Mouse (Mus musculus): Measurements from ENCODE around the gene St8sia2.
A peak's percentile ranks its signal among the peaks of the same experiment; 100 is the strongest.

The St8sia2 gene

DNA sequence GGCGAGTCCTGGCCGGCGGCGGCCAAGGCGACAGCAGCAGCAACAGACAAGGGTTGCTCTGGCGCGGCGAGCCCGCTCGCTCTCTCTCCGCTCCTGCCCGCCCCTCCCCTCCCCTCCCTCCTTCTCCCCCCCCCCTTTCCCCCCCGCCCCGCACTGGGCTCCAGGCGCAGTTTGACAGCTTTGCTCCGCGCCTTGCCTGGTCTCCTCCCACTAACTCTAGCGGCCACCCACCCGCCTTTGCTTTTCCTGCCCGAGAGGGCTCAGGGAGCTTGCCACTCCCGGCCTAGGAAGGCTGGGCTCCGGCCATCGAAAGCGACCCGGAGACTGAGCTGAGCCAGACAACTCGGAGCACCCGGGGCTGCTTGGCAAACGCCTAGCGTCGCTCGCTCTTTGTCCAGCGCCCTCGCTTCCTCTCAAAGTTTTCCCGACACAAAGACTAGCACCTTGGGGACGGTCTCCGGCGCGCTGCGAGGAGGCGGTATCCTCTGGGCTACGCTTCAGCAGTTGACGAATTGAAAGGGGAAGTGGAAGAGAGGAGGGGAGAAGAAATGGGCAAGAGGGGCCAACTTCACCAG, at the start of gene St8sia2:
St8sia2 (minus strand) TSS at position 90 of the 575 bp plus-strand sequence.
- DNase-seq (ENCODE audit: low read depth, low spot score) = no peak

GRCm38 (mm10) chr7:74061076-74061475, 47.6 kb upstream of the St8sia2 start:
- DNase-seq (ENCODE audit: low read depth, low spot score) = no peak

- DNase-seq (ENCODE audit: low read depth, low spot score) = no peak
Measured at GRCm38 (mm10) chr7:74060306-74060946, 46.9 kb upstream of the St8sia2 start.

DNA sequence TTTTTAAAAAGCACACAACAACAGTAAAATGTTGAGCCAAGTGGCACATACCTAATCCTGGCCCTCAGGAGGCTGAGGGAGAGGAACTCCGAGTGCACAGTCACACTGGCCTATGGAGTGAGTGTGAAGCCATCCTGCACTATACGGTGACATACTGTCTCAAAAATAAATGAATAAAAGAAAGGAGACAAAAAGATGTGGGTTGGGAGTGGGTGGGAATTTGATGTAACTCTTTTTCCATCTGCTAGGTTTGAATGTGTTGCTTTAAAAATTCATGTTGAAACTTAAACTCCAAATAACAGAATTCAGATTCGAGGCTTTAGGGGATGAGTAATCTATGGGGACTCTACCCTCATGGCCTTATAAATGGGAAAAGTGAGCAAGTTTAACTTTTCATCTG, 46.2 kb upstream of the St8sia2 start:
- DNase-seq (ENCODE audit: low read depth, low spot score) = no peak

- DNase-seq (ENCODE audit: low read depth, low spot score) = no peak
Measured at GRCm38 (mm10) chr7:74055753-74056152, 42.3 kb upstream of the St8sia2 start.

DNA sequence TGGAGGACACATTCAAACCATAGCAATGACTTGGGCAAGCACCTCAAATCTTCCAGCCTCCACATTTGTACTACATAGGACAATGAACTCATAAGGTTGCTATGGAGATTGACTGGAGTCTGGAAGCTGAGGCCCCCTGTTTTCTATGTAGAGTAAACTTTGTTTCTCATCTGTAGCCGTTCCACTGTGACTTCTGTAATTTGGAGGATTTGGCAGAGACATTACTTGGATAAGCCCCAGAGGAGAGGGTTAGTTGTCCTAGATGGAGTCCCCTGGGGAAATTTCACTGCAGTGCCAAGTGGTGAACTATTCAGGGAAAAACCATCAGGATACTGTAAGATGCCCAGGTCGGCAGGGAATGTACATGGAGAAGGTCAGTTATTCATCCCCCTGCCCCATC, 34.1 kb upstream of the St8sia2 start:
- no peak for DNase-seq (ENCODE audit: low read depth, low spot score)

DNA sequence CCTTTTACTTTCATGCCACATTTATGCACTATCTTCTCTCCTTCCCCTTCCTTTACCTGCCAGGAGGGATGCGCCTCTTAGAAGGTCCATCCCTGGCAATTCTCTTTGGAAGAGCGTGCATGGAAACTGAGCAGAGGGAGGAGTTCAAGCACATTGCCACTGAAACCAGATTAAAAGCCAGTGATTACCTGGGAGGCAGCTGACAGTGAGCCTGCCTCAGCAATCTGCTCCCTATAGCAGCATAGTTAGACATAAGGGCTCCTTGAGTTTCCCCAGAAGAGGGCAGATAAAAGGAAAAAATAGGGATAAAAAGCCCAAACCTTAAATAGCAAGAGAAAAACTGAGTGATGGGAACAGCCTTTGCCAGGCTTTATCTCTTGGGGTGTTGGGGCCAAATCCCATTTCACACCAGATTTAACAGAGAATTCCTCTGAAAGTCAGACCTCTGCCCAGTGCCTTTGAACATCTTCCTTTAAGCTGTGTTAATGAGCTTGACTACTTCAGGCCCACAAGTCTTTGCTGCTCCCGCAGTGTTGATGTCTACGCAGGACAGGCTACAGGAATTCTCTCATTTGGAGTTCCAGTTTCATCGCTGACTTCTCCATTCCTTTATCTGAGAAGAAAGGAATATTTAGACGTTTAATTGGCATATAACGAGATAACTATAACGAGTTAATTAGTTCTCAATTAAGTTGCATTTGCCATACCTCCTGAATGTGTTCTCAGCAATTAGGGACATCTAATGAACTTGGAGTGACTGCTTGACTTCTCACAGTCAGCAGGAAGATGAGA, 31.9 kb upstream of the St8sia2 start:
- no peak for DNase-seq (ENCODE audit: low read depth, low spot score)

DNA sequence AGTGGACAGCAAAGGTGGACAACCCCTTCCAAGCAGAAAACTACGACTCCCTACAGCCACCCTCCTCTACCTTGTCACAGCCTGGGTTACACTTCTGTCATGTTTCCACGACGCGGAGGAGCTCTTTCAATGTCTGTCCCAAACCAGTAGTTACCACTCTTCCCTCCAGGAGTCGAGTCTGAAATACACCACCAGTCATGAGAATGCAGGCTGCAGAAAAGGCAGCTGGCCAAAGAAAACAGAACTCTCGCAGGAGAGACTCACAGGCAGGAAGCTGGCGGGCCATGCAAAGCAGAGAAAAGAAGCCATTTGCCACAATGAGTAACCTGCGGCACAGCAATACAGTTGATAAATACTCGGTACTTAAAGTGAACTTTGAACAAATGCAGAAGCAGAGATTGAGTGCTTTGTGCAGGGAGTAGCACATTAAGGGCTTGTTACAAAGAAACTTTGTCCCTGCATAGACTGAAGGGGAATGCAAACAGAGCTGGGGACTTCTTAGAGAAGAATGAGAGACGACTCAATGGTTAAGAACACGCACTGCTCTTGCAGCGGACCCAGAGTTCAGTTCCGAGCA, 30.2 kb upstream of the St8sia2 start:
- DNase-seq (ENCODE audit: low read depth, low spot score) = no peak

DNA sequence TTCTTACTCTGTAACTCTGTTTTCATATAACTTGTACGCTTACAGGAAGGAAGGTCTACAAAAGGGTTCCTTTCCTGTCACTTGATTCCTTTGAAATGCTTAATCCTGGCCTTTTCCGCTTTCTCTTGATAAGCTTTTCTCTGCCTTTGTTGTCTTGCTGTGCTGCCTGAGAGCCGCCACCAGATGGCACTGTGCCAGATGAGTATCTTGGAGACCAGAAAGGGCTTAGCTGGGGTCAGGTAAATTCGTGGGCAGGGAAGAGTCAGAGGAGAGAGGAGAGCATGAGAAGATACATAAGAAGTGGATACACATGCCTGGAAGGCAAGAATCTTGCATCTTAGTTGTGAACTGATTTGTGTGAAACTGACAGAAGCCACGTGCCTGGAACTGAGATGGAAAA, 11.5 kb upstream of the St8sia2 start:
- peak; percentile 1 for DNase-seq (ENCODE audit: low read depth, low spot score)

GRCm38 (mm10) chr7:74024171-74024570, 10.7 kb upstream of the St8sia2 start:
- DNase-seq (ENCODE audit: low read depth, low spot score) = no peak

DNA sequence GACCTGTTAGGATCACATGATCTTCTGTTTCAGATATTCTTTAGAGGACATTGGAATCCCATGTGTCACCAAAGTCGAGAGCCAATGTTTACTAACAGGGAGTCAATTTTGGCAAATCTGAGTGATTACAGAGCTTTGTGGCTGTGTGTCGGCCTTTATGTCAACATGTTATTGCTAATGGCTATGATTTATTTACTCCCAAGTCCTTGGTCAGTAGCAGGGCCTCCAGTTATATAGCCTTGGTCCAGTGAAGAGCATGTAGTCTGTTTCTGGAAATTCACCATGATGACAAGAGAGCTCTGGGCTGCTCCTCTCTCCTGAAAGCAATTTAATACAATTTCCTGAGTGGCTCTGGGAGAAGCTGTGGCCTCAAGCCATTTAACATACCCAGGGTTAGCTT, 9.1 kb upstream of the St8sia2 start:
- DNase-seq (ENCODE audit: low read depth, low spot score) = no peak

DNA sequence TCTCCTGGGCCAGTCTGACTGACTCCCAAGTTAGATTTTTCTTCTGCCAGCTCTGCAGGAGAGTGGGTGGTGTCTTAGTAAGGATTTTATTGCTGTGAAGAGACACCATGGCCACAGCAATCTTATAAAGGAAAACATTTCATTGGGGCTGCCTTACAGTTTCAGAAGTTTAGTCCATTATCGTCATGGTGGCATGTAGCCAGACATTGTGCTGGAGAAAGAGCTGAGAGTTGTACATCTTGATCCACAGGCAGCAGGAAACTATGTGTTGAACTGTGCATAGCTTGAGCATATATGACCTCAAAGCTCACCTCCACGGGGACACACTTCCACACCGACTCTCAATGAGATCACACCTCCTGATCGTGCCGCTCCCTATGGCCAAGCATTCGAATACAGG, 8.3 kb upstream of the St8sia2 start:
- DNase-seq (ENCODE audit: low read depth, low spot score) = no peak

GRCm38 (mm10) chr7:74016613-74017012, 3.1 kb upstream of the St8sia2 start:
- DNase-seq (ENCODE audit: low read depth, low spot score) = no peak

GRCm38 (mm10) chr7:74012858-74013600, 461 bp downstream of the St8sia2 start:
- DNase-seq (ENCODE audit: low read depth, low spot score) = no peak

- no peak for DNase-seq (ENCODE audit: low read depth, low spot score)
Measured at GRCm38 (mm10) chr7:74011976-74012857, 1.3 kb downstream of the St8sia2 start.

GRCm38 (mm10) chr7:74008946-74009542, 4.4 kb downstream of the St8sia2 start:
- DNase-seq (ENCODE audit: low read depth, low spot score) = no peak

GRCm38 (mm10) chr7:74006775-74007371, 6.6 kb downstream of the St8sia2 start:
- no peak for DNase-seq (ENCODE audit: low read depth, low spot score)

- no peak for DNase-seq (ENCODE audit: low read depth, low spot score)
Measured at GRCm38 (mm10) chr7:74006364-74006763, 7.1 kb downstream of the St8sia2 start.

DNA sequence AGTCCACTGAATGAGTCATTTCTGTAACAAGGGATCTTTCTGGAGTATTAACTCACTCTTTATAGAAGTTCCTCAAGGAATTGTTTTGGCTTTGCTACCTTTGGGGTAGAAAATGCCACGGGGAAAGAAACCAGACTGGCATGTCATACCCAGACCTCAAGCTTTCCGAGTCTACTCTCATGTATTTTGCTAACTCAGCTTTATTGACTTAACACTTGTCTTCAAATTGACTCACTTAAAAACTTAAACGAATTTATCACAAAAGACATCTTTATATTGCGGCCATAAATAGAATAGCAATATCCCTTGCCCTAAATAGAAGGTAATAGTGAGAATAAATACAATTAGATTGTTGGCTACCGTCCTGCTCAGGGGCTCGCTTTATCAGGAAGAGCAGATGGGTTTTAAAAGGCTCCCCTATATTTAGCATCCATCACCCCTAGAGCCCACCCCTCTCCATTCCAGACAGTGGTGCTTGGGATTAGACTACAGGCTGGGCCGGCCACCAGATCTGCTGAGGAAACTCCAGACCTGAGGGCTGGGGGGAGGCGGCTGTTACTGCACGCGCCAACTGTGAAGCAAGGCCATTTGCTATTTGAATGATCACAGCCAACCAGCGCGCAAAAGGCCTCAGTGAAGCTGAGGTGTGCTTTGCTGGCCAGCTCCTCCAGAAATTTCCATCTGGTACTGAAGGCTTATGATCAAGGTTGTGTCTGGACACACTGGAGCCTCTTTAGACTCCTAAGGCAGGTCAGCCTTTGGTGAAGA, 12.6 kb downstream of the St8sia2 start:
- DNase-seq (ENCODE audit: low read depth, low spot score) = no peak
